Comparison of ENCODE assay signal across 8 mouse cellular contexts in the genomic region with DNA sequence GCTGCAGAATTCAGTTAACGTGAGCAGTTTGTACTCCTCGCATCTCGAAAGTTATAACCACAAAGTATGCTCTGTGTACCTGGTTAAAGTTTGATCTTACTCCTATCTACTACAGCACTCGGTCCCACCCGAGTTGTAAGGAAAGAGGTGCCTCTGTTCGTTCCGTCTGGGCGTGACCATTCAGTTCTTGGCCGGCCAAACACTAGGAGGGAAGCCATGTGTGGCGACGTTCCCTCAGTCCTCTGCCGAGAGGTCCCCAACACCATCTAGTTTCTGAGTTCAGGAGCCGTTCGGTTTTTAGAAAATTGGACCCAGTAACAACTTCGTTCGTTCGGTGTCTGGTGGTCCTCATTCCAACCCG. TPM values are rescaled to one million over a fixed set of nuclear protein-coding genes. Genes with fewer than 3 reads are reported as not detected.
A peak's percentile ranks its signal among the peaks of the same experiment; 100 is the strongest.
DNase-seq lines count a peak whose midpoint lies in the region; ATAC-seq and TF ChIP-seq lines count a peak whose summit lies in the region.

No protein-coding gene starts in this region.

- H3K79me3 ChIP-seq in C2C12 (ENCODE audit: low read depth) = peaks cover 18% of the 10 kb centered on the region

- intact Hi-C loops in heart, postnatal 10 days (cut with DNase I) = no loop called here

- peak overlapping the region; percentile 63 for H3K4me2 ChIP-seq in forebrain, embryonic 14.5 days (ENCODE audit: low read length)
- peak overlapping the region; percentile 73 for H3K4me2 ChIP-seq in liver, embryonic 13.5 days

- H3K36me3 ChIP-seq in heart, embryonic 10.5 days = peaks cover 23% of the 10 kb centered on the region
- peaks cover 47% of the 10 kb centered on the region for H3K36me3 ChIP-seq in C2C12 (ENCODE audit: control insufficient read depth, insufficient read depth)
- peaks cover 28% of the 10 kb centered on the region for H3K36me3 ChIP-seq in forebrain, embryonic 14.5 days (ENCODE audit: control insufficient read depth, insufficient read depth, low read length)
- H3K36me3 ChIP-seq in liver, embryonic 13.5 days = peaks cover 34% of the 10 kb centered on the region

- H3K4me1 ChIP-seq in heart, embryonic 10.5 days = peaks cover 12% of the 10 kb centered on the region
- H3K4me1 ChIP-seq in forebrain, embryonic 14.5 days (ENCODE audit: control insufficient read depth, insufficient read depth, low read length) = peaks cover 10% of the 10 kb centered on the region; the same call in 1 of the 2 replicates
- H3K4me1 ChIP-seq in liver, embryonic 13.5 days (replicated peaks) = peaks cover 34% of the 10 kb centered on the region

- H3K27ac ChIP-seq in heart, embryonic 10.5 days = peak overlapping the region; percentile 99
- H3K27ac ChIP-seq in forebrain, embryonic 14.5 days (ENCODE audit: low read depth, low read length) = peak overlapping the region; percentile 76
- peak overlapping the region; percentile 81 for H3K27ac ChIP-seq in liver, embryonic 13.5 days

- no peak for DNase-seq in heart, embryonic 10.5 days (ENCODE audit: low spot score)
- DNase-seq in heart, postnatal 10 days = no peak
- DNase-seq in forebrain, embryonic 14.5 days (ENCODE audit: low spot score) = no peak
- no peak for DNase-seq in liver, embryonic 13.5 days
- DNase-seq in adrenal gland, adult (ENCODE audit: inconsistent age in 2 of 2, low spot score in 1 of 2) = no peak
- no peak for DNase-seq in spleen, postnatal 10 days (ENCODE audit: low spot score in 2 of 2)
- DNase-seq in MN1 (ENCODE audit: low spot score) = no peak

- no peak; the same call in 1 of the 2 replicates for ATAC-seq in forebrain, embryonic 14.5 days
- ATAC-seq in liver, embryonic 13.5 days (ENCODE audit: low read depth) = peak; percentile 39; the same call in 1 of the 2 replicates

- H3K9me3 ChIP-seq in heart, embryonic 10.5 days = no peaks in the 10 kb centered on the region
- no peaks in the 10 kb centered on the region for H3K9me3 ChIP-seq in forebrain, embryonic 14.5 days (replicated peaks; ENCODE audit: control insufficient read depth, low read length)
- H3K9me3 ChIP-seq in liver, embryonic 13.5 days (replicated peaks) = no peaks in the 10 kb centered on the region

- no peak for TF ChIP-seq CTCF in C2C12 (IDR thresholded peaks at IDR 0.05; ENCODE audit: control insufficient read depth, insufficient read depth, insufficient read length)

- no peaks in the 10 kb centered on the region for H3K27me3 ChIP-seq in heart, embryonic 10.5 days (ENCODE audit: insufficient read depth, poor library complexity, severe bottlenecking)
- H3K27me3 ChIP-seq in C2C12 (ENCODE audit: control insufficient read depth, insufficient read depth, insufficient read length) = no peaks in the 10 kb centered on the region
- no peaks in the 10 kb centered on the region for H3K27me3 ChIP-seq in forebrain, embryonic 14.5 days (replicated peaks; ENCODE audit: control insufficient read depth, insufficient read depth, low read length)
- H3K27me3 ChIP-seq in liver, embryonic 13.5 days = no peaks in the 10 kb centered on the region

- H3K9ac ChIP-seq in forebrain, embryonic 14.5 days (ENCODE audit: low read length) = peak overlapping the region; percentile 84
- peak overlapping the region; percentile 96 for H3K9ac ChIP-seq in liver, embryonic 13.5 days

- WGBS in heart, embryonic 10.5 days = 32% methylated on average over 18 of the region's 18 CpGs
- WGBS in forebrain, embryonic 14.5 days = 39% methylated on average over 18 of the region's 18 CpGs
- WGBS in liver, embryonic 13.5 days (ENCODE audit: insufficient replicate concordance) = 29% methylated on average over 18 of the region's 18 CpGs

- H3ac ChIP-seq in C2C12 (ENCODE audit: control insufficient read depth, insufficient read length, low read depth) = peak overlapping the region; percentile 99

- H3K4me3 ChIP-seq in heart, embryonic 10.5 days = peak overlapping the region; percentile 96
- peak overlapping the region; percentile 97 for H3K4me3 ChIP-seq in C2C12 (ENCODE audit: insufficient read depth, poor library complexity, severe bottlenecking)
- peak overlapping the region; percentile 79 for H3K4me3 ChIP-seq in forebrain, embryonic 14.5 days (ENCODE audit: low read depth, low read length)
- H3K4me3 ChIP-seq in liver, embryonic 13.5 days (replicated peaks) = peak overlapping the region; percentile 99

- H3K79me2 ChIP-seq in C2C12 (ENCODE audit: control insufficient read depth, insufficient read depth) = peaks cover 38% of the 10 kb centered on the region

TF ChIP-seq in C2C12, 6 proteins besides CTCF, POLR2A, EP300 and RAD21:
- TF ChIP-seq MYOG (IDR thresholded peaks at IDR 0.05; ENCODE audit: control insufficient read depth, extremely low read depth, insufficient read length) (no peak), FOSL1 (IDR thresholded peaks at IDR 0.05; ENCODE audit: insufficient read depth, low read length, poor library complexity, severe bottlenecking) (no peak), USF1 (IDR thresholded peaks at IDR 0.05; ENCODE audit: low read depth) (no peak), MYOD1 (IDR thresholded peaks at IDR 0.05; ENCODE audit: control insufficient read depth, insufficient read length, low read depth) (no peak), MAX (IDR thresholded peaks at IDR 0.05) (no peak), CEBPB (IDR thresholded peaks at IDR 0.05; ENCODE audit: low read depth) (no peak)

RNA-seq across cellular contexts. Expression of gene Supv3l1, which starts 0.7 kb away (rescaled TPM):
- 32.8 and 36.0 TPM in 2 replicates for polyA plus RNA-seq in heart, embryonic 10.5 days (2016; fragmentation: Nextera tagmentation; extraction: Ambion mirVana)
- 10 to 100 TPM; 35.6 to 39.2 TPM for total RNA-seq in heart, postnatal 10 days (2021)
- 28.7 TPM for polyA plus RNA-seq in C2C12 (2012; fragmentation: generic; extraction: Trizol)
- 22.3 and 22.6 TPM in 2 replicates for polyA plus RNA-seq in forebrain, embryonic 14.5 days (2014; fragmentation: Nextera tagmentation; extraction: Ambion mirVana)
- 20.0 and 22.6 TPM in 2 replicates for polyA plus RNA-seq in liver, embryonic 13.5 days (2015; fragmentation: Nextera tagmentation; extraction: Ambion mirVana)

RNA-seq across cellular contexts. Expression of gene 4930507D05Rik, which starts 1.0 kb away (rescaled TPM):
- 0.76 and 0.95 TPM in 2 replicates for polyA plus RNA-seq in heart, embryonic 10.5 days (2016; fragmentation: Nextera tagmentation; extraction: Ambion mirVana)
- total RNA-seq in heart, postnatal 10 days (2021) = under 1 TPM; 0.27 to 0.45 TPM
- 0.21 TPM for polyA plus RNA-seq in C2C12 (2012; fragmentation: generic; extraction: Trizol)
- polyA plus RNA-seq in forebrain, embryonic 14.5 days (2014; fragmentation: Nextera tagmentation; extraction: Ambion mirVana) = 1.1 and 1.4 TPM in 2 replicates
- polyA plus RNA-seq in liver, embryonic 13.5 days (2015; fragmentation: Nextera tagmentation; extraction: Ambion mirVana) = 0.21 and 0.23 TPM in 2 replicates

RNA-seq across cellular contexts. Expression of gene Hkdc1, which starts 28.0 kb away (rescaled TPM):
- polyA plus RNA-seq in heart, embryonic 10.5 days (2016; fragmentation: Nextera tagmentation; extraction: Ambion mirVana) = 2.2 and 4.7 TPM in 2 replicates
- total RNA-seq in heart, postnatal 10 days (2021) = not detected
- polyA plus RNA-seq in C2C12 (2012; fragmentation: generic; extraction: Trizol) = 0.04 TPM
- 0.15 and 0.16 TPM in 2 replicates for polyA plus RNA-seq in forebrain, embryonic 14.5 days (2014; fragmentation: Nextera tagmentation; extraction: Ambion mirVana)
- 5.9 and 7.4 TPM in 2 replicates for polyA plus RNA-seq in liver, embryonic 13.5 days (2015; fragmentation: Nextera tagmentation; extraction: Ambion mirVana)

RNA-seq across cellular contexts. Expression of gene Vps26a, which starts 36.3 kb away (rescaled TPM):
- 72.3 and 79.3 TPM in 2 replicates for polyA plus RNA-seq in heart, embryonic 10.5 days (2016; fragmentation: Nextera tagmentation; extraction: Ambion mirVana)
- 10 to 100 TPM; 50.5 to 53.9 TPM for total RNA-seq in heart, postnatal 10 days (2021)
- polyA plus RNA-seq in C2C12 (2012; fragmentation: generic; extraction: Trizol) = 22.7 TPM
- polyA plus RNA-seq in forebrain, embryonic 14.5 days (2014; fragmentation: Nextera tagmentation; extraction: Ambion mirVana) = 77.8 and 86.1 TPM in 2 replicates
- 49.1 and 67.3 TPM in 2 replicates for polyA plus RNA-seq in liver, embryonic 13.5 days (2015; fragmentation: Nextera tagmentation; extraction: Ambion mirVana)
